Mouse (Mus musculus): Measurements from ENCODE around the gene Gm17349. TPM values are rescaled to one million over a fixed set of nuclear protein-coding genes. Genes with fewer than 3 reads are reported as not detected.

Gene Gm17349
- total and polyA plus RNA-seq, 2 experiments, result 1.4 TPM; not detected in 1

DNA sequence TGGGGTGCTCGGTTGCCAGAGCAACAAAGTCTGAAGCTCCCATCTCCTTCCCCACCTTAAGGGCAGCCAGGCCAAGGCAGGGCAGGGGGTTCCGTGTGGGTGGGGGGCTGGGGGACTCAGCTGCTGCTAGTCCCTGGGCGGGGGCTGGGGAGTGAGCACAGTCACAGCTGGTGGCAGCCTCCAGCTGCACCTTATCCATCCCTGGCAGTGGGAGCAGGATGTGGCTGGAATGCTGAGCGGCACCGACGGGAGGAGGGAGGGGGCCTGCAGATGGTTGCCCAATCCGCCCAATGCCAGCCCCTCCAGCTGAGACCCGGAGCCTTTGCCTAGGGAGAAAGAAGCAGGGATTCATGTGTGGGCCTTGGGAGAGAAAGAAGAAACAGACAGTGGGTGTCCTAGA, 28.2 kb downstream of the Gm17349 start:
- H3K27ac ChIP-seq (replicated peaks; ENCODE audit: insufficient read depth, low read depth, low read length), result no peak overlapping the region
- no peak overlapping the region for H3K9ac ChIP-seq (ENCODE audit: low read depth, low read length)
- H3K36me3 ChIP-seq (ENCODE audit: control insufficient read depth, insufficient read depth, low read length), result no peaks in the 10 kb centered on the region
- DNase-seq (ENCODE audit: extremely low read depth, low read depth, low spot score), result no peak
- no peak overlapping the region for H3K4me3 ChIP-seq (ENCODE audit: insufficient read depth, low read depth, low read length)
- no peaks in the 10 kb centered on the region for H3K79me2 ChIP-seq (ENCODE audit: control insufficient read depth, insufficient read depth, low read length)
- no peaks in the 10 kb centered on the region for H3K27me3 ChIP-seq (ENCODE audit: control insufficient read depth, insufficient read depth, low read length)
- WGBS, result 76% methylated on average over 8 of the region's 8 CpGs
- TF ChIP-seq CTCF (IDR thresholded peaks at IDR 0.05; ENCODE audit: low read depth, low read length) (no peak), POLR2A (IDR thresholded peaks at IDR 0.05; ENCODE audit: extremely low read depth, insufficient read depth, low read length) (no peak)
- no peaks in the 10 kb centered on the region for H3K4me1 ChIP-seq (ENCODE audit: control insufficient read depth, insufficient read depth, low read length)

- WGBS, result 76% methylated on average over 3 of the region's 3 CpGs
Observed at GRCm38 (mm10) chr15:99674866-99675265, 30.4 kb downstream of the Gm17349 start.

GRCm38 (mm10) chr15:99671783-99672182, 33.5 kb downstream of the Gm17349 start:
- no peaks in the 10 kb centered on the region for H3K79me2 ChIP-seq (ENCODE audit: control insufficient read depth, insufficient read depth, low read length)
- no peak for DNase-seq (ENCODE audit: extremely low read depth, low read depth, low spot score)
- H3K4me3 ChIP-seq (ENCODE audit: insufficient read depth, low read depth, low read length), result no peak overlapping the region
- no peak overlapping the region for H3K27ac ChIP-seq (replicated peaks; ENCODE audit: insufficient read depth, low read depth, low read length)
- WGBS, result 60% methylated on average over 14 of the region's 14 CpGs
- H3K9ac ChIP-seq (ENCODE audit: low read depth, low read length), result no peak overlapping the region
- H3K36me3 ChIP-seq (ENCODE audit: control insufficient read depth, insufficient read depth, low read length), result no peaks in the 10 kb centered on the region
- TF ChIP-seq CTCF (IDR thresholded peaks at IDR 0.05; ENCODE audit: low read depth, low read length) (no peak), POLR2A (IDR thresholded peaks at IDR 0.05; ENCODE audit: extremely low read depth, insufficient read depth, low read length) (no peak)
- no peaks in the 10 kb centered on the region for H3K4me1 ChIP-seq (ENCODE audit: control insufficient read depth, insufficient read depth, low read length)
- H3K27me3 ChIP-seq (ENCODE audit: control insufficient read depth, insufficient read depth, low read length), result peaks cover 17% of the 10 kb centered on the region

More at GRCm38 (mm10) chr15:99674866-99675265, 30.4 kb downstream of the Gm17349 start:
- H3K4me3 ChIP-seq (ENCODE audit: insufficient read depth, low read depth, low read length), result no peak overlapping the region
- peaks cover 17% of the 10 kb centered on the region for H3K27me3 ChIP-seq (ENCODE audit: control insufficient read depth, insufficient read depth, low read length)
- no peaks in the 10 kb centered on the region for H3K4me1 ChIP-seq (ENCODE audit: control insufficient read depth, insufficient read depth, low read length)
- DNase-seq (ENCODE audit: extremely low read depth, low read depth, low spot score), result no peak
- no peak for TF ChIP-seq POLR2A (IDR thresholded peaks at IDR 0.05; ENCODE audit: extremely low read depth, insufficient read depth, low read length)
- TF ChIP-seq CTCF (IDR thresholded peaks at IDR 0.05; ENCODE audit: low read depth, low read length), result no peak
- H3K36me3 ChIP-seq (ENCODE audit: control insufficient read depth, insufficient read depth, low read length), result no peaks in the 10 kb centered on the region
- H3K27ac ChIP-seq (replicated peaks; ENCODE audit: insufficient read depth, low read depth, low read length), result no peak overlapping the region
- H3K79me2 ChIP-seq (ENCODE audit: control insufficient read depth, insufficient read depth, low read length), result no peaks in the 10 kb centered on the region
- H3K9ac ChIP-seq (ENCODE audit: low read depth, low read length), result no peak overlapping the region

GRCm38 (mm10) chr15:99670964-99671670, 34.2 kb downstream of the Gm17349 start:
- 7% methylated on average over 13 of the region's 17 CpGs for WGBS
- DNase-seq (ENCODE audit: extremely low read depth, low read depth, low spot score), result no peak
- Histone ChIP-seq H3K4me1 (ENCODE audit: control insufficient read depth, insufficient read depth, low read length) (no peaks in the 10 kb centered on the region), H3K27ac (replicated peaks; ENCODE audit: insufficient read depth, low read depth, low read length) (no peak overlapping the region), H3K36me3 (ENCODE audit: control insufficient read depth, insufficient read depth, low read length) (no peaks in the 10 kb centered on the region), H3K4me3 (ENCODE audit: insufficient read depth, low read depth, low read length) (peak overlapping the region; percentile 25; the same call in 1 of the 2 replicates), H3K27me3 (ENCODE audit: control insufficient read depth, insufficient read depth, low read length) (peaks cover 17% of the 10 kb centered on the region), H3K9ac (ENCODE audit: low read depth, low read length) (no peak overlapping the region), H3K79me2 (ENCODE audit: control insufficient read depth, insufficient read depth, low read length) (no peaks in the 10 kb centered on the region)
- TF ChIP-seq POLR2A (IDR thresholded peaks at IDR 0.05; ENCODE audit: extremely low read depth, insufficient read depth, low read length) (no peak), CTCF (IDR thresholded peaks at IDR 0.05; ENCODE audit: low read depth, low read length) (no peak)

DNA sequence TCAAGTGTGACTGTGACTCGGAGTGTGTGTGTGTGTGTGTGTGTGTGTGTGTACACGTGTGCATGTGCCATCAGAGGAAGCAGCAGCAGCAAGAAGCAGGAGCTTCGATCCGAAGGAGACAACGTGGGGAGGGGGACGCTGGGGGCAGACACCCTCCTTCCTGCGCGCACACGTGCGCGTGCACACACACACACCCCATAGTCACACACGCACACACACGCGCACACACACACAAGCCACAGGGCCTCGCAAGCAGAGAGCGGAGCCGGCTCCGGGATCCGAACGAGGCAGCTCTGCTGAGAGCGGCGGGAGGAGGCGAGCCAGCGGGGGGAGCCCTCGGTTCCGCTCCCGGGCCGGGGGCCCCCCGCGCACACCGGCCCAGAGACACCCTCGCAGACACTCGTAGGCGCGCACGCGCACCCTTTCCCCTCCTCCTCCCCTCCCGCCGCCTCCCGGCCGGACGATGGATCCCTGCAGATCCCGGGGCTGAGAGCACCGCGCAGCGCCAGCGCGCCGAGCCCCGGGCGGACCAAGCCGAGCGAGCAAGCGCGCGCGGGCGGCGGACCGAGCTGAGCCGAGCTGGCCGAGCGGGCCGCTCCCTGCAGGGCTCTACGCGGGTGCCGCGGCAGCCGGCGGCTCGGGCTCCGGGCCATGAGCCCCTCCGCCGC, 35.0 kb downstream of the Gm17349 start, which contains the start of gene Asic1:
Gene Asic1 (plus strand): TSS at position 215 of the 668 bp plus-strand sequence.
- Histone ChIP-seq H3K27me3 (ENCODE audit: control insufficient read depth, insufficient read depth, low read length) (peaks cover 17% of the 10 kb centered on the region), H3K4me1 (ENCODE audit: control insufficient read depth, insufficient read depth, low read length) (no peaks in the 10 kb centered on the region), H3K4me3 (ENCODE audit: insufficient read depth, low read depth, low read length) (peak within 1 kb of the TSS; percentile 25; the same call in 1 of the 2 replicates), H3K9ac (ENCODE audit: low read depth, low read length) (no peak within 1 kb of the TSS), H3K36me3 (ENCODE audit: control insufficient read depth, insufficient read depth, low read length) (no peaks in the 10 kb centered on the region), H3K27ac (replicated peaks; ENCODE audit: insufficient read depth, low read depth, low read length) (no peak within 1 kb of the TSS), H3K79me2 (ENCODE audit: control insufficient read depth, insufficient read depth, low read length) (no peaks in the 10 kb centered on the region)
- DNase-seq (ENCODE audit: extremely low read depth, low read depth, low spot score), result no peak
- 2% methylated on average over 65 of the region's 74 CpGs for WGBS
- TF ChIP-seq POLR2A (IDR thresholded peaks at IDR 0.05; ENCODE audit: extremely low read depth, insufficient read depth, low read length) (no peak), CTCF (IDR thresholded peaks at IDR 0.05; ENCODE audit: low read depth, low read length) (no peak)

Measured in liver, adult 2 months (tissue).